Mouse (Mus musculus) cerebellum, adult 9-11 months (tissue): Measurements from ENCODE around the gene Ccdc57.
"Not testable (repeated sequence)": the region's sequence is repeated elsewhere in the genome, so short reads cannot be mapped to it uniquely, and the experiment has no call there.

Source experiments
- DNase-seq: peaks from one replicate; pipeline ENCODE4 v3.0.0; 2022

Ccdc57 gene

DNA sequence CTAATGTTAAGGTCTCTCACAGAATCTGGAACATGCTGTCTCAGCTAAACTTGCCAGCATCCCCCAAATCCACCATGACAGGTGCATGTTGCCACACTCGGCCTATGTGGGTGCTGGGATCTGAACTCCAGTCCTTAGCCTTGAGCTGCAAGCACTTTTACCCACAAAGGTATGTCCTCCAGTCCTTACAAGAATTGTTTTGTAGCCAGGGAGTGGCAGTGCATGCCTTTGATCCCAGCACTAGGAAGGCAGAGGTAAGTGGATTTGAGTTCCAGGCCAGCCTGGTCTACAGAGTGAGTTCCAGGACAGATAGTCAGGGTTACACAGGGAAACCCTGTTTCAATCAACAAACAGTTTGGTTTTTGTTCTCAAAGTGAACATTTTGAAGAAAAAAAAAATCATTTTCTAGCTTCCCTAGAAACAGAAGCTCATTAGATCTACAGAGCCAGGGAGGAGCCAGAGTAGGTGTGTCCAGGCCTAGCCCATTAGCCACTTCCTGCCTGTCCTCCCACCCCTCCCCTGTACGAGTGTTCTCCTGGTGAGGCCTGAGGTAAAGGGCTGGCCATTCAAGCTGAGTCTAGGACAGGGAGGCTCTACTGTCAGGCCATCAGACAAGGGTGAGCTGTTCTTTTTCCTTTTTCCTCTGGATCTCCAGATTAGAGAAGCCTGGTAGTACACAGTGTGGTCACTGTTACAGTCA, 82.2 kb downstream of the Ccdc57 start:
- no peak for DNase-seq

- no peak for DNase-seq
These were observed 85.8 kb downstream of the Ccdc57 start for GRCm38 (mm10) chr11:120846725-120847475.

DNA sequence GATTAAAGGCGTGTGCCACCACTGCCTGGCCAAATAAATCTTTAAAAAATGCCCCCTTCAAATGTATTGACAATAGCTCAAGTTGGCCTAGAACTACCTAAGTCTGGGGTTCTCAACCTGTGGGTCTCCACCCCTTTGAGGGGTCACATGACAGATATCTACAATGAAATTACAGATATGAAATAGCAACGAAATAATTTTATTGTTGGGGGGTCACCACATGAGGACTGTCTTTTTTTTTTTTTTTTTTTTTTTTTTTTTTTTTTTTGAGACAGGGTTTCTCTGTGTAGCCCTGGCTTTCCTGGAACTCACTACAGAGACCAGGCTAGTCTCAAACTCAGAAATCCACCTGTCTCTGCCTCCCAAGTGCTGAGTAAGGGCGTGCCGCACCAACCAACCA, 88.3 kb downstream of the Ccdc57 start:
- no peak for DNase-seq

DNA sequence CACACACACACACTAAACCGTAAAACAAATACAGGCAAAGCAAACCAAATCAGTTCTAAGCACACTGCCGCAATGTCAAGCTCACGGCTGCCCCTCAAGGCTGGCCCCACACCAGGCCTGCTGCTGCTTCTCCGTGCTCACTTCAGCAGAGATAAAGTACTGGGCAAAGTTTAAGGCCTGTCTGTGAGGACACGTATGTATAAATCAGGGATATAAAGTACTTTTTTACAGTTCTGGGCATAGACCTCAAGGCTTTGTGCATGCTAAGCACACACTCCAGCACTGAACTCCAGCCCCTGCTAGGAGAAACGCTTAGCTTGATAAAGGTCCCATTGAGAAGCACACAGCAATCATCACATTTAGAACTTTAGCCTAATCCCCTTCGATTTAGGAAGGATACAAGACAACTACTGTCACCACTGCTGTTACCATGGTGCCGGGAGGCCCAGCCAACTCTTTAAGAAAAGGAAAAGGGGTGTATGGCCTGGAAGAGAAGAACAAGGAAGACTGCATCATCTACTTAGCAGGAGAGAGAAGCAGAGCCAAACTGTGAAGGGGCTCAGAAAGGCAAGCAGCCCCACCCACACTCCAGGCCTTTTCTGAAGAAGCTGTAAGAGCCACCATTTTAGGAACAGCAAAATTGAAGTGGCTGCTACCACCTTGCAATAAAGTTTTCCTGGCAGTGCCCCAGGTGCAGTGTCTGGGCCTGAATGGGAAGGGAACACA, 99.0 kb downstream of the Ccdc57 start:
- DNase-seq: no peak

DNA sequence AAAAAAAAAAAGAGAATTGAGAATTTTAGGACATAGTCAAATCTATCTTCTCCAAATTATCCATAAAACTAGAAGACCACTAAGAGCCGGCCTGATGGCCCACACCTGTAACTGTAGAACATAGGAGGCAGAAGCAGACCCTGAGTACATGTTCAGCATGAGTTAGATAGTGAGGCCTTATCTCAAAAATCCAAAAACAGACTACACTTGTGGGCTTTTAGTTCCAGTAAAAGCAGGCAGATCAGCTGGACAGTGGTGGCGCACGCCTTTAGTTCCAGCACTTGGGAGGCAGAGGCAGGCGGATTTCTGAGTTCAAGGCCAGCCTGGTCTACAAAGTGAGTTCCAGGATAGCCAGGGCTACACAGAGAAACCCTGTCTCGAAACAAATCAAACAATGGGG, 99.7 kb downstream of the Ccdc57 start:
- DNase-seq: not testable (repeated sequence)

- DNase-seq: no peak
These were observed 100.8 kb downstream of the Ccdc57 start for GRCm38 (mm10) chr11:120831659-120832440.

- no peak for DNase-seq
These were observed 102.0 kb downstream of the Ccdc57 start for GRCm38 (mm10) chr11:120830686-120831085.

GRCm38 (mm10) chr11:120829757-120830532, 102.7 kb downstream of the Ccdc57 start:
- DNase-seq: no peak

DNA sequence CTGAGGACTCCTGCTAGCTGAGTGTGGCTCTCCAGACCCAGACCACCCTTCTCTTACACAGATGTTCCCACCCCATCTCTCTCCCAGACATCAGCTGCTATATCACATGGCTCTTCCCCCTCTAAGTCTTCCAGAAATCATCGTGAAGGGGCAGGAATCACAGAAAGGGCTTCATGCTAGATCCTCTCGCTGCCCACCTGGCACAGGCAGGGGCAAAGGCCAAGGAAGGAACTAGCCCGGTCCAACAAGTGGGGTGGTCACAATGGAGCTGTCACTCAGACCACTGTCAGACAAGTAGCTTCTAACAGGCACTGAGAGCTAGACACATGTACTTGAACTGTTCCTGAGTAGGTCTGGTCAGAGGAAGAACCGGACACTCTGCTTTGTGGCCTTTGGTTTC, 104.3 kb downstream of the Ccdc57 start:
- DNase-seq: peak; percentile 22

DNA sequence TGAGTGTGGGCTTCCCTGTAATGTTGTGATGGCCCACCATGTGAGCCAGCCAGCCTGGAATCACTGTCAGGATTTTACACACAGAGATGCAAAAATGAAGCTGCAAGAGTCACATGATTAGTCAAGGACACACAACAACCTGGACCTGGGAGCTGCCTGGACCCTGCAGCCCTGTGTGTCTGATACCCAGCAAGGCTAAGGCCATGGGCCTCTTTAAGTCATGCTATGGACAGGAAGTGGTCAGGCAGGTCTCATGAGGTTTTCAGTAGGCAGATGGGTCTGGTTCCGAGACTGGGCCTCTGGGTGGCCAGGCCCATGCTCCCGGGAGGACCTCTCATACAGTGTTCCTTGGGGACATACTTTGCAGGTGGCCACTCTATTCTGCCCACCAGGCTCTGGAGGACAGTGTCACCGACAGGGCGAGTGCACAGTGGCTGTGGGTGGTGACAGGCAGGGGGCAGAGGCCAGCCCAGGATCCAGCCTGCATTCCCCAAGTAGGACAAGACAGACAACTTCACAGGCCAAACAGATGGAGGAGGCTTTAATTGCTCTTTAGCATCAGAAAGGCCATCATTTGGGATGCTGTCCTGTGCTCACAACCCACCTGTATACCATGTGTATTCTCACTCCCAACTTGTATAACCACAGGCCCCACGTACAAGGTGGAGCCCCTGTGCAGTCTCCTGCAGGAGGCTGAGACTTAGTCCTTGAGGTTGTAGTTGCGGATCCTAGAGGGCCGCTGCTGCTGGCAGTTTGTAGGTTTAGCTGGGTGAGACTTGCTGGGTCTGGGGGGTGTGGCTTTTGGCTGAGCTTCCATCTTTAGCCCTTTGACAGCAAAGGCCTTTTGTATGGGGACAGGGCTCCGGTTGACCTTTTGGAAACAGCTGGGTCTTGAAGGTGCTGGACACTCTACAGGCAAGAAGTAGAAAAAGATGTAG, 106.4 kb downstream of the Ccdc57 start:
- DNase-seq: peak; percentile 53

GRCm38 (mm10) chr11:120825289-120825863, 107.3 kb downstream of the Ccdc57 start:
- peak; percentile 74 for DNase-seq

DNA sequence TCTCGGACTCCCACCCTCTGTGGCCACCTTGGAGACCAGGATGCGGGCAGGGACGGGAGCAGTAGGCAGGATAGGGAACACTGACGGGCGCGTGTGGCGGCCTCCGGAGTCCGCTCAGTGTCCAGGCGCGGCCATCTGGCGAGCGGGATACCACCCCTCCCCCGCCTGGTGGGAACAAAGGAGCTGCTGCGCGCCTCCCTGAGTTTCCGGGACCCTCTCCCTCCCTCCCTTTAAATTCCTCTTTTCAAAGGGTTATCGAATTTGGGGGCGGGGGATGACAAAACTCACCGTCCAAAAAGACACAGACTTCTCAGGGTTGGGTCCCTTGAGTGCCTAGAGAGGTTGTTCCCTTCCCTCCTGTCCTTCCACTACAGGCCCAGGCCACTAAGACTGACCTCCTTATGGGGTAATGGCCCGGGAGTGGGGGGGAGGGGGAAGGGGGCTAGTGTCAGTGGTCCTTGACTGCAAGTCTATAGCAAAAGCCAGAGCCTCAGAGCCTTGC, 107.8 kb downstream of the Ccdc57 start:
- no peak for DNase-seq

DNA sequence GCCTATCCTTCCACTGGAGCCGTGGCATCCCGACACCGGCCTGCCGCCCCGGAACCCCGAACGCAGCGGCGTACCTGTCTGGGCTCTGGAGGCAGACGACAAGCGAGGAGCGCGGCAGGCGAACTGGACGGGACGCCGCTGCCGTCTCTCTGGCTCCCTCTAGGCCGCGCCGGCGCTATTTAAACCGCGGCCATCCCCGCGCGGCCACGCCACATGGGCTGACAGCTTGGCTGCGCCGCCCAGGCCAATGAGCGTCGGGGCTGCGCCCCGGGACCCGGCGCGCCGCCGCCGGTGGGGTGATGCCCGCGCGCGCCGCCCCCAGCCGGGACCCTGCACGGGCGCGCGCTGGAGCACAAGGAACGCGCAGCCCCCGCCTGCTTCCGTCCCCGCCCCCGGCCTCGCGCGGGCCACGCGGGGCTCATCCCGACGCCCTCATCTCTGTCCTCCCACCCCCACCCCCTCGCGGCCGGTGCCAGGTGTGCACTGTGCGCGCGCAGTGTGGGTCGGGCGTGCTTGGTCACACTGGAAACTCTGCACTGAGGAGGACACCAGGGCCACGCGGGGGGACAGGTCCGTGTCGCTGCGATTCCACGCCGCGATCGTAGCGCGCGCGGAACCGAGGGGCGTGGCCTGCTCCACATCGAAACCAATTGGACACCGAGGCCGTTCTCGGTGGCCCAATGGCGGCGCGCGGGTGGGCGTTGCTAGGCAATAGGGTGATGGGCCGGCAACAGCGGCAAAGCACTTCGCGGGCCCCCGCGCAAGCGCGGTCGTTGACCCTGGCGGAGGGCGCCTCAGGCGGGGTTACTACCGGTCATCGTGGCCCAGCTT, 108.5 kb downstream of the Ccdc57 start, which contains the start of gene Fasn:
Fasn (minus strand) TSS at position 592 of the 831 bp plus-strand sequence.
- DNase-seq: peak; percentile 98

- DNase-seq: no peak
These were observed 109.1 kb downstream of the Ccdc57 start for GRCm38 (mm10) chr11:120823551-120823947.

DNA sequence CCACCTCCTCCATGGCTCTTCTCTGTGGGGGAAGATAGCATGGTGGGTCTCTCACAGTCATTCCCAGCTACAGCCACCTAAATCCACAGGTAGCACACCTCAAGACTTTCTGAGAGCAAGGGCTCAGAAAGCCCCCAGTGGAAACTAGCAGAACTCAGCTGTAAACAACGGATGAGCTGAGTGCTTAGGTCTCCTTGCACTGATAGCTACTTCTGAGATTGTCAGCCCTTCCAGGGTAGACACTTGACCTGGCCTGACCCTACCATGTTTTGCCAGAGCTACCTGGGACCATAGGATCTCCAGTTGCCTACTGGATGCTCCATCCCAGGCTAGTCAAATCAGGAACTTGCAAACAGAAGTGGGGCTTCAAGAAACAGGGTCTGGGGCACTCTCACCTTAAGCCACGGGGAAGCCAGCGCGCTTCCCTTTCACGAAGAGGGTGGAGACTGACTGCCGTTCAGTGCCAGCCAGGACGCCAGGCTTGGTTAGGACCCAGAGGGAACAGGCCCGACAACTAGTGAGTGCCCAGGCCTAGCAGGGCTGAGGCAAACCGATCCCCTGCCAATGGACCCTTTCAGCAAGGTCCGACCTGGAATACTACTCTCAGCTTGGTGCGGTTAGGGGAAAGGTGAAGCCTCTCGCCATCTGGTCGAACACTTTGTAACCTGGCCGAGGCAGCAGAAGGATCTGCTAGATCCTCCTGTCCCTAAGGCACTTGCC, 109.7 kb downstream of the Ccdc57 start:
- DNase-seq: no peak

- peak; percentile 51 for DNase-seq
These were observed 110.4 kb downstream of the Ccdc57 start for GRCm38 (mm10) chr11:120822321-120822720.

DNA sequence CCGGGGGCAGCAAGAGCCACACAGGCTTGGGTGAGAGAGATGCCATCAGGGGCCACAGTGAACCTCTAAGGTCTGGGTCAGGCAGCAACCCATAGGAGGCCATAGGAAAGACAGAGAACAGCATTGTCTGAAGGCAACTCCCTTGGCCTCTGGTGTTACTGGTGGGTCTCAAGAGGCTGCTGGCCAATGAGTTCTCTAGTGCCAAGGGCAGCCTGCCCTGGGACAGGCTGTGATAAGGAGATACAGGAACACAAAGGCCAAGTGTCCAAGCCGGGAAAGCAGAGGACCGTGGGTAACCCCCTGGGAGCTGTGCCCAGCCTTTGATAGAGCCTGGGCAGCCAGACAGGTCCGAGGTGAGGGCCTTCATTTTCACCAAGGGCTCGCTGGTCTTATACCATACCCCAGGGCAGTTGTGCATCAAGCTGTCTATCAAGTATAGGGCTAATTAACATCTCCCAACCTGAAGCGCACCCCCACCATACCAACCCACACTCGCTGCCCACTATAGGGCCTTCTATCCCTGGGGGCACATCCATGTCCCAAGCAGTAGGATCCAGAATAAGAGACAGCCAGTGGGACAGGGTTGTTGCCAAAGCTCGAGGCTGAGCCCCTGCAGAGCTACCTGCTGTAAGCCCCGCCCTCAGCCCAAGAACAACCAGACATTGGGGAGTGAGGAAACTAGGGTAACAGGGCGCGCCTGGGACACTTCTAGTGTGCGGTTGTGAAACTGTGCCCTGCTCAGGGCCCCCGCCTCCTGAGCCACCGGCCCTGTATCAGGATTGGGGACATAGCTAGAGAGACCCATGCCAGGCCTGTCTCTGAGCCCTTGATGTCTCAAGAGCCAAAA, 111.4 kb downstream of the Ccdc57 start:
- DNase-seq: peak; percentile 60

DNA sequence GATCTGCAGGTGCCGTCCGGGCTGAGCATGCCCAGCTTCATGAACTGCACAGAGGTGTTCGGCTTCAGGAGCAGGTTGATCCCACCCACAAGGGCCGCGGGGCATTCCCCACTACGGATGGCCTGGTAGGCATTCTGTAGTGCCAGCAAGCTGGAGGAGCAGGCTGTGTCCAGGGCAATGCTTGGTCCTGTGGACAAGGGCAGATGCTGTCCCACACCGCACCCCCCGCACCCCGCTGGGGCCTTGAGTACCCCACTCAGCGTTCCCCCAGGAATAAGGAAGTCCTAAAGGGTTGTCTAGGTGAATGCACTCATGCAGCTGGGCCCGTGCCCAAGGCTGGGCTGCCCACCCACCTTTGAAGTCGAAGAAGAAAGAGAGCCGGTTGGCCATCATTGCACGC, 112.1 kb downstream of the Ccdc57 start:
- DNase-seq: peak; percentile 59
